Mouse (Mus musculus): ENCODE measurements at regions not wholly inside any gene's neighbourhood (a gene's known extent, or its start where the extent isn't known, plus 50 kb on each side); places are given as distances from the start of the nearest gene placed in this dataset.

DNA sequence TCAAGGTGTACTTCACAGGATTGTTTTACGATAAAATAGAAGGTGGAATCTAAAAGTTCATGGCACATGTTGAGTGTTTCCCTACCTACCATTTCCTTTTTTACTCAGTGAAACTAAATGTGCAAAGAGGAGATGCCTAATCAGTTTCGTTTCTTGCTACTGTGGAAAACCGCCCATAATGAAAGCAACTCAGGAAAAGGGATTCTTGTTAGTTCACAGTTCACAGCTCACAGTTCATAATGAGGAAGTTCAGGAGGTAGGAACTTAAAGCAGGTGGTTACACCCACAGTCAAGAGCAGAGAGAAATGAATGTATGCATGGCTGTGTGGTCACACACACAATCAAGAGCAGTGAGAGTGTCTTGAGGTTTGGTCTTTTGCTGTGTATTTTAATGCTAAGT, 90.6 kb downstream of the Adamts1 start:
- no peak for TF ChIP-seq POLR2A (IDR thresholded peaks at IDR 0.05; ENCODE audit: borderline replicate concordance, extremely low read depth, insufficient read depth, insufficient read length, poor library complexity, severe bottlenecking)
- TF ChIP-seq CTCF (IDR thresholded peaks at IDR 0.05; ENCODE audit: borderline replicate concordance, extremely low read depth, insufficient read depth, insufficient read length), result no peak

All from brain, embryonic 14.5 days (tissue).